26 mouse cellular contexts compared by ENCODE assay signal in the genomic region with DNA sequence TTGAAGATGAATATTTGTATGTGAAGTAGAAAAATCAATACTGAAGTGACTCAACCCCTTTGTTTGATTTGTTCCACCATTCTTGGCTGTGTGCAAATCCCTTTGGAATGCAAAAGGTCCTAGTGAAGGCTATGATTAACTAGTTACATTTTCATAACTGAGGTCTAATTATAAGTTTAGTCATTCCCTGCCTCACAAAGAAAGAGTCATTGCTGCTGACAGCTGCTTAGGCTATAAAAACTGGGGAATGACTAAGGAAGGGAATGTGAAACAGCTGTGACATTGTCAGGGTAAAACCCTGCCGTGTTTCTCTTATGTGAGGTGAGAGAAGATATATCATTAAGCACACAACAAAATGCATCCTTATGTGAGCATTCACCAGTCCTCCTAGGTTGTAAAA.
DNase-seq lines count a peak whose midpoint lies in the region; ATAC-seq and TF ChIP-seq lines count a peak whose summit lies in the region.
"Had no signal": no experiment of that assay in that cellular context is flagged by ENCODE, and none has a peak within 500 bp of the region (broad histone marks: within the 10 kb centered on the region; RNA-seq: fewer than 3 reads in every experiment).

No protein-coding gene starts in this region.

- H3ac ChIP-seq in myocyte (ENCODE audit: control insufficient read depth, insufficient read length) = no peak overlapping the region

- peak; percentile 14; the same call in 1 of the 2 replicates for TF ChIP-seq POLR2A in embryonic fibroblast, embryonic 13.5 days (IDR thresholded peaks at IDR 0.05; ENCODE audit: low read depth, low read length)
- no peak for TF ChIP-seq POLR2A in myocyte (IDR thresholded peaks at IDR 0.05; ENCODE audit: insufficient read length, low read depth)

- H3K4me2 ChIP-seq in limb, embryonic 11.5 days (ENCODE audit: low read depth, severe bottlenecking) = no peak overlapping the region
- no peak overlapping the region for H3K4me2 ChIP-seq in myocyte (ENCODE audit: low read depth)
- H3K4me2 ChIP-seq: embryonic facial prominence, embryonic 15.5 days; forebrain, embryonic 15.5 days; heart, embryonic 12.5 days; hindbrain, embryonic 13.5 days; liver, embryonic 13.5 days; lung, embryonic 14.5 days; stomach, embryonic 15.5 days had no signal

- H3K27ac ChIP-seq in limb, embryonic 11.5 days (replicated peaks; ENCODE audit: low read depth, low read length) = no peak overlapping the region
- no peak overlapping the region for H3K27ac ChIP-seq in limb, embryonic 10.5 days
- H3K27ac ChIP-seq in embryonic fibroblast, embryonic 13.5 days (ENCODE audit: insufficient read depth, low read length) = no peak overlapping the region
- H3K27ac ChIP-seq: embryonic facial prominence, embryonic 15.5 days; forebrain, embryonic 15.5 days; hindbrain, embryonic 13.5 days; liver, embryonic 13.5 days; stomach, embryonic 15.5 days had no signal

- H3K9me3 ChIP-seq in limb, embryonic 11.5 days (ENCODE audit: control insufficient read depth, low read length) = no peaks in the 10 kb centered on the region
- H3K9me3 ChIP-seq in limb, embryonic 10.5 days (replicated peaks) = no peaks in the 10 kb centered on the region
- H3K9me3 ChIP-seq: embryonic facial prominence, embryonic 15.5 days; forebrain, embryonic 15.5 days; heart, embryonic 12.5 days; hindbrain, embryonic 13.5 days; liver, embryonic 13.5 days; stomach, embryonic 15.5 days had no signal

- no peak for ATAC-seq in limb, embryonic 11.5 days (ENCODE audit: insufficient number of reproducible peaks, low FRiP score, low TSS enrichment, low read depth)
- ATAC-seq: forebrain, embryonic 15.5 days; midbrain, embryonic 16.5 days had no signal

- H3K36me3 ChIP-seq in limb, embryonic 11.5 days (ENCODE audit: control insufficient read depth, insufficient read depth, low read length) = no peaks in the 10 kb centered on the region
- no peaks in the 10 kb centered on the region for H3K36me3 ChIP-seq in limb, embryonic 10.5 days
- no peaks in the 10 kb centered on the region for H3K36me3 ChIP-seq in myocyte (ENCODE audit: control insufficient read depth, insufficient read depth)
- H3K36me3 ChIP-seq: embryonic facial prominence, embryonic 15.5 days; forebrain, embryonic 15.5 days; heart, embryonic 12.5 days; hindbrain, embryonic 13.5 days; liver, embryonic 13.5 days; stomach, embryonic 15.5 days had no signal

- H3K4me3 ChIP-seq in limb, embryonic 11.5 days (ENCODE audit: low read depth, low read length) = no peak overlapping the region
- no peak overlapping the region for H3K4me3 ChIP-seq in limb, embryonic 10.5 days
- H3K4me3 ChIP-seq in embryonic fibroblast, embryonic 13.5 days (ENCODE audit: insufficient read depth, low read length) = no peak overlapping the region
- H3K4me3 ChIP-seq in myocyte = no peak overlapping the region
- H3K4me3 ChIP-seq: embryonic facial prominence, embryonic 15.5 days; forebrain, embryonic 15.5 days; heart, embryonic 12.5 days; hindbrain, embryonic 13.5 days; liver, embryonic 13.5 days; stomach, embryonic 15.5 days had no signal

- H3K27me3 ChIP-seq in limb, embryonic 11.5 days (ENCODE audit: control insufficient read depth, insufficient read depth, low read length) = no peaks in the 10 kb centered on the region
- no peaks in the 10 kb centered on the region for H3K27me3 ChIP-seq in limb, embryonic 10.5 days (ENCODE audit: low read depth, poor library complexity, severe bottlenecking)
- H3K27me3 ChIP-seq in myocyte (ENCODE audit: control insufficient read depth, insufficient read depth, insufficient read length) = no peaks in the 10 kb centered on the region
- H3K27me3 ChIP-seq: CH12.LX; embryonic facial prominence, embryonic 15.5 days; forebrain, embryonic 15.5 days; heart, embryonic 12.5 days; hindbrain, embryonic 13.5 days; liver, embryonic 13.5 days; stomach, embryonic 15.5 days had no signal

- H3K9ac ChIP-seq in limb, embryonic 11.5 days (ENCODE audit: low read length) = no peak overlapping the region
- H3K9ac ChIP-seq: embryonic facial prominence, embryonic 15.5 days; forebrain, embryonic 15.5 days; heart, embryonic 12.5 days; hindbrain, embryonic 13.5 days; liver, embryonic 13.5 days; lung, embryonic 14.5 days; stomach, embryonic 15.5 days had no signal

- H3K4me1 ChIP-seq in limb, embryonic 11.5 days (ENCODE audit: control insufficient read depth, insufficient read depth, low read length) = no peaks in the 10 kb centered on the region
- H3K4me1 ChIP-seq in limb, embryonic 10.5 days = no peaks in the 10 kb centered on the region
- no peaks in the 10 kb centered on the region for H3K4me1 ChIP-seq in embryonic fibroblast, embryonic 13.5 days (ENCODE audit: control insufficient read depth, insufficient read depth, low read length)
- H3K4me1 ChIP-seq: embryonic facial prominence, embryonic 15.5 days; forebrain, embryonic 15.5 days; heart, embryonic 12.5 days; hindbrain, embryonic 13.5 days; liver, embryonic 13.5 days; stomach, embryonic 15.5 days had no signal

- DNase-seq in embryo, embryonic 10.5 days (ENCODE audit: low spot score) = peak; percentile 5
- DNase-seq in embryo, embryonic 9.5 days (ENCODE audit: extremely low spot score) = no peak
- DNase-seq in limb, embryonic 11.5 days (ENCODE audit: low spot score) = peak; percentile 20
- no peak for DNase-seq in limb, embryonic 10.5 days (ENCODE audit: low spot score)
- no peak for DNase-seq in right cerebral cortex, adult 2 months (ENCODE audit: low spot score in 2 of 2)
- no peak for DNase-seq in kidney, adult 11 months
- DNase-seq: adrenal gland, adult 8-10 months; heart, adult 11 months; heart, postnatal 14 days; kidney, adult 9 months; kidney, postnatal 36 days; left cerebral cortex, postnatal 4 days; liver, embryonic 13.5 days; lung, embryonic 14.5 days; lung, postnatal 36 days; thymus, adult 18-20 months; thymus, postnatal 4 days had no signal

- no peak for TF ChIP-seq CTCF in embryonic fibroblast, embryonic 13.5 days (IDR thresholded peaks at IDR 0.05; ENCODE audit: borderline replicate concordance, insufficient read depth, low read length)

- H3K79me2 ChIP-seq in myocyte (ENCODE audit: control insufficient read depth, insufficient read depth) = no peaks in the 10 kb centered on the region

- 20% methylated on average over 1 of the region's 1 CpGs for WGBS in limb, embryonic 11.5 days
- 42% methylated on average over 1 of the region's 1 CpGs for WGBS in limb, embryonic 10.5 days

TF ChIP-seq in myocyte, 11 proteins besides CTCF, POLR2A, EP300 and RAD21:
- no peak for TF ChIP-seq E2F4 (IDR thresholded peaks at IDR 0.05; ENCODE audit: insufficient read depth)
- no peak for TF ChIP-seq REST (IDR thresholded peaks at IDR 0.05; ENCODE audit: insufficient read depth, insufficient read length)
- peak; percentile 99 for TF ChIP-seq TCF12 (IDR thresholded peaks at IDR 0.05; ENCODE audit: insufficient read depth, poor library complexity, severe bottlenecking)
- TF ChIP-seq CEBPB (IDR thresholded peaks at IDR 0.05; ENCODE audit: insufficient read depth, poor library complexity, severe bottlenecking) = peak; percentile 84
- no peak for TF ChIP-seq POLR2AphosphoS2 (IDR thresholded peaks at IDR 0.05; ENCODE audit: insufficient read length, low read depth)
- no peak for TF ChIP-seq USF1 (IDR thresholded peaks at IDR 0.05; ENCODE audit: low read depth)
- peak in 2 of 3 experiments; percentile 60 to 100 for TF ChIP-seq MYOG (IDR thresholded peaks at IDR 0.05; ENCODE audit: control insufficient read depth in 1 of 3, insufficient read depth in 1 of 3, insufficient read length in 2 of 3, low read depth in 2 of 3)
- peak; percentile 98 to 99 (median 99) for TF ChIP-seq MYOD1 (IDR thresholded peaks at IDR 0.05; ENCODE audit: control insufficient read depth in 1 of 3, insufficient read length in 2 of 3, low read depth in 2 of 3)
- peak; percentile 10 for TF ChIP-seq SRF (IDR thresholded peaks at IDR 0.05; ENCODE audit: control insufficient read depth, insufficient read length, low read depth)
- TF ChIP-seq MAX (IDR thresholded peaks at IDR 0.05; ENCODE audit: low read depth) = peak; percentile 22
- TF ChIP-seq TCF3 (IDR thresholded peaks at IDR 0.05; ENCODE audit: insufficient read length, low read depth) = peak; percentile 87

Comparison
In these comparisons a context has a peak if more than half of its experiments do, and no peak if none do; other contexts are left out.
1. DNase-seq: peak in embryo, embryonic 10.5 days (single experiment) and limb, embryonic 11.5 days (single experiment); none in embryo, embryonic 9.5 days (single experiment), limb, embryonic 10.5 days (single experiment), right cerebral cortex, adult 2 months (0 of 2) and kidney, adult 11 months (single experiment).